Mouse (Mus musculus) cerebellum, adult (tissue): Measurements from ENCODE around the gene Hist1h4d.
"Not testable (repeated sequence)": the region's sequence is repeated elsewhere in the genome, so short reads cannot be mapped to it uniquely, and the experiment has no call there.

ENCODE experiments used
- ATAC-seq: cut with Nextera tagmentation; 2 replicates; pipeline ENCODE4 v1.9.2; 2017; ENCODE audit warnings: mild to moderate bottlenecking, moderate library complexity, mixed read lengths; ENCODE audit not compliant: insufficient number of reproducible peaks, low FRiP score, low TSS enrichment

Hist1h4d gene

DNA sequence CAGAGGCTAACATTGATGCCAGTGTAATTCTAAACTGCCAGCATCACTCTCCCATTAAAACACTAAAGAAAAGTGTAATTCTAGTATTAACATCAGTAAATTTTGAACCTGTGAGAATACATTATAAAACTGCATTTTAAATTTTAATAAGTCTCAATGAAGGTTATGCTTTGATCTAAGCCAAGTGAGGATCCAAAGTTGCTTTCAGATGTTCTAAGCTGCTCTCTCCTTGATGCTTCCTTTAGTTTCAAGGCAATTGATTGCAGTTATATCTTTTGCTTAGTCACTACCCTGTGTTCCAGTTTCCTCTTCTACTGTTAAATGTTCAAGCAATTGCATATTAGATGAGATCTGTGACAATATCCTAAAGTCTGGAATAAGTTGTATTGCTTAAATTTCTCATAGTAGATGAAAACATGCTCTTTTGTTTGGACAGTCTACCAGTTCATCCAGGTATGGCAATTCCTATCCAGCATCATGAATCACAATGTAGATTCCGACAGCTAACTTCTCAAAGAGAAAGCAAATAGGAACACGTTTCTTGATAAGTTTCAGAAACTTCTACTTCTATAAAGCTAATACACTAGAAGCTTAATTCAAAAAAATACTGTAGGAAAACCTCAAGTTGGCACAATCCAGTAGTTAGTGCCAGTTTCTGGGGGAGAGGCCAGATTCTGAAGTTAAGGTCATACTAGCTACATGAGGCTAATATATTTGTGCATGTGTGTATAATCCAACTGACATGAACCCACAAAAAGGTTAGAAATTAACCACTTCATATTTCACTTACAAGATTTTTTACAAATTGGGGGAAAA is 9.0 kb upstream of the Hist1h4d start:
- no peak for ATAC-seq

DNA sequence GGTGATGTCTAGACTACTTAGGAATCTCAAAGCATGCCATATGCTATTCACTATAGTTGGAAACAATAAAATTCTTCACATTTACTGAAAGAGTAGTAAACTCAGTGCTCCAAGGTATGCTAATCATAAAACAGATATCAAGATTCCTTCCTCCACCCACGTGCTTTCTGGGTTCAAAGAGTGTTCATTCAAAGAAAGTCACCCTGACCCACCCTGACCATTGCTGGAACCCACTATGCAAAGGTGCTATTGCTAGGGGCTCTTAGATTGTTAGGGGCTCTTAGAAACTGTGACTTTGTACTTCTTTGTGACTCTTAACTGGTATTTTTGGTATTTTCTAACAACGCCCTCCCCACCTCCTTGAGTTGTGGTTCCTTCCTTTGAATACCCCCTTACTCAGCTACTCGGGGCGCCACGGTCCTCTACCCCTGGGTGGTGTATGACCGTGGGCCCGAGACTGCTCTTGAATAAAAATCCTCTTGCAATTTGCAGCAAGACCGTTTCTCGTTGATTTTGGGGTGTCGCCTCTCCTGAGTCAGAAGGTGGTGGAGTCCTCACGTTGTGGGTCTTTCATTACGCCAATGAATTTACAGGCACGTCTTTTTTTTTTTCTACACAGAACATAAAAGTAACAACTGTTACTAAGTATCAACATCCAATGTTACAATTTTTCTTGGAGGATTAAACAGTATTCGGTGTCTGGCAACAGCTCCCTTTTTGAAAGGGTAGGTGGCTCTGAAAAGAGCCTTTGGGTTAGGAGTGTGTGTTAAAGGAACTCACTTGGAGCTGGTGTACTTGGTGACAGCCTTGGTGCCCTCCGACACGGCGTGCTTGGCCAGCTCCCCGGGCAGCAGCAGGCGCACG is 8.1 kb upstream of the Hist1h4d start:
- not testable (repeated sequence) for ATAC-seq

DNA sequence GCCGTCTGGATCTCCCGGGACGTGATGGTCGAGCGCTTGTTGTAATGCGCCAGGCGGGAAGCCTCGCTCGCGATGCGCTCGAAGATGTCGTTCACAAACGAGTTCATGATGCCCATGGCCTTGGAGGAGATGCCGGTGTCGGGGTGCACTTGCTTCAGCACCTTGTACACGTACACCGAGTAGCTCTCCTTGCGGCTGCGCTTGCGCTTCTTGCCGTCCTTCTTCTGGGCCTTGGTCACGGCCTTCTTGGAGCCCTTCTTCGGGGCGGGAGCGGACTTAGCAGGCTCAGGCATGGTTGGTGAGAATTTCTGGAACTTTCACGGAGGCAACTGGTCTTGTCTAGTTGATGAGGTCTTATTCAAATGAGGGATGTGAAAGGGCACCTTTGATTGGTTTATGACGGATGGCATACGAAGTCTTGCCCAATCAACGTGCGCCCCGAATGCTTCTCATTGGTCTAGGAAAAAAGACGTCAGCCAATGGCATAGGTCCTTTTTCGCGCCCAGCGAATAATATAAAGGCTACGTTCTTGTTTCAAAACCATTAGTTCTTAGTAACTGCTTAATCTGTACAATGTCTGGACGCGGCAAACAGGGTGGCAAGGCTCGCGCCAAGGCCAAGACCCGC is 7.4 kb upstream of the Hist1h4d start, which contains the start of the genes Hist1h2bf and Hist1h2ad:
Gene Hist1h2bf (minus strand): TSS at position 299 of the 627 bp plus-strand sequence.
Gene Hist1h2ad (plus strand): TSS at position 484 of the 627 bp plus-strand sequence.
- peak; percentile 90 for ATAC-seq

DNA sequence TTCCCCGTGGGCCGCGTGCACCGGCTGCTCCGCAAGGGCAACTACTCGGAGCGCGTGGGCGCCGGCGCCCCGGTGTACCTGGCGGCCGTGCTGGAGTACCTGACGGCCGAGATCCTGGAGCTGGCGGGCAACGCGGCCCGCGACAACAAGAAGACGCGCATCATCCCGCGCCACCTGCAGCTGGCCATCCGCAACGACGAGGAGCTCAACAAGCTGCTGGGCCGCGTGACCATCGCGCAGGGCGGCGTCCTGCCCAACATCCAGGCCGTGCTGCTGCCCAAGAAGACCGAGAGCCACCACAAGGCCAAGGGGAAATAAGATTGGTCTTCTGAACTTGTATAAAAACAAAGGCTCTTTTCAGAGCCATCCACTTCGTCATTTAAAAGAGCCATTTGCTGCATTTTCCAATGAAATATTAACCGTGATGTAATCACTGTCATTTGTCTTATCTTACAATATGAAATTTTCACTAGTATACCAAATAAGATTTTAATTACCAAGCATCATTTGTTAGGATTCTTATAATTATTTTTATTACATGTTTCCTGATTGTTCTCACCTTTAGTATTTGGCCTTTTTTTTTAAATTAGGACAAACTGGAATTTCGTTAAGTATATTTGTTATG is 6.7 kb upstream of the Hist1h4d start:
- ATAC-seq, result not testable (repeated sequence)

DNA sequence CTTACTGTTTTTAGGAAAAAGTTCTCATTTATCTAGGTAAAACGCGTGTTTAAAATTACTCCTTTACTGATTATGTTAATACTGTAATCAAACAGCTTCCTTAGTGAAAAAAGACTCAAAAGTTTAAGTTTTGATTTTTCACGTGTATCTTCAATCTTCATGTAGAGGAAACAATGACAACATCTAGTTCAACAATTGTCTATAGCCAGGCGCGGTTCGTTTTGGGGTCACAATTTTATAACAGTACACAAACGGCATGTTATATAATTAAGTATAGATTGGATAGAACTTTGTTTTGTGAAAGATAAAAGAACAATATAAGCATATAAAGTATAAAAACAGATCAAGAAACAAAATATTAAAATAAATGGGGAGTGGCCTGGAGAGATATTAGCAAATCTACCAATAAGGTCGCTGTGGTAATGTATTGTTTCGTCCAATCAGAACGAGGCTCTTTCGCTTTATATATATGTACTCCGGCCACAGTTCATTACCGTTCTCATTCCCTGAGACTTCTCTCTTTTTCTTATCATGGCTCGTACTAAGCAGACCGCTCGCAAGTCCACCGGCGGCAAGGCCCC is 6.0 kb upstream of the Hist1h4d start, which contains the start of gene Hist1h3d:
Gene Hist1h3d (plus strand): TSS at position 493 of the 581 bp plus-strand sequence.
- no peak for ATAC-seq

DNA sequence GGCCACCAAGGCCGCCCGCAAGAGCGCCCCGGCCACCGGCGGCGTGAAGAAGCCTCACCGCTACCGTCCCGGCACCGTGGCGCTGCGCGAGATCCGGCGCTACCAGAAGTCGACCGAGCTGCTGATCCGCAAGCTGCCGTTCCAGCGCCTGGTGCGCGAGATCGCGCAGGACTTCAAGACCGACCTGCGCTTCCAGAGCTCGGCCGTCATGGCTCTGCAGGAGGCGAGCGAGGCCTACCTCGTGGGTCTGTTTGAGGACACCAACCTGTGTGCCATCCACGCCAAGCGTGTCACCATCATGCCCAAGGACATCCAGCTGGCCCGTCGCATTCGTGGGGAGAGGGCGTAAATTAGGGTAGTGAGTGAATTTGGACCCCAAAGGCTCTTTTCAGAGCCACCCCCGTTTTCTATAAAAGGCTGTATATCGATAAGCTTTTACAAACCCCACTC is 5.5 kb upstream of the Hist1h4d start:
- ATAC-seq, result not testable (repeated sequence)

DNA sequence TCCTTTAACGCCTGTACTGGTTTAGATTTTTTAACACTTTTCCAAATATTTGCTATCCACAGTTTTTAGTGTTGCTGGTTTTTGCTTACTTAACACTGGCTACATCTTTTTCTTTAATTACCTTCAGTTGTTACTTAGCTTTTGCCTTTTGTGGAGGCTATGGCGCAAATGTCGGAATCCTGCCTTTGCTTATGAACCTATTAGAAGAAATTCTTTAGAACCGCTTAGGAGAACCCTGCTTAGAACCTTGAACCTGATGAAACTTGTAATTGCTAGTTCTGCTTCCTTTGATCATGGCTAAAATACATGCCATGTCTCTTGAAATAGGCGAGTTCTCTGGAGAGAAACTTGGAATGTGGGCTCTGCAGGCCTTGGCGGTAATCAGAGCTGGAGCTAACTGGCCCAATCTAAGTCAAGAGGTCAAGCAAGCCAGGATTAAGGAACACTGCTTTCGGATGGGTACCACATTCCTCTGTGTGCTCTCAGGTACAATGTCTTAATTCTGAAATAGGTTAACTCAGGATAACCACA is 5.0 kb upstream of the Hist1h4d start:
- ATAC-seq, result no peak

DNA sequence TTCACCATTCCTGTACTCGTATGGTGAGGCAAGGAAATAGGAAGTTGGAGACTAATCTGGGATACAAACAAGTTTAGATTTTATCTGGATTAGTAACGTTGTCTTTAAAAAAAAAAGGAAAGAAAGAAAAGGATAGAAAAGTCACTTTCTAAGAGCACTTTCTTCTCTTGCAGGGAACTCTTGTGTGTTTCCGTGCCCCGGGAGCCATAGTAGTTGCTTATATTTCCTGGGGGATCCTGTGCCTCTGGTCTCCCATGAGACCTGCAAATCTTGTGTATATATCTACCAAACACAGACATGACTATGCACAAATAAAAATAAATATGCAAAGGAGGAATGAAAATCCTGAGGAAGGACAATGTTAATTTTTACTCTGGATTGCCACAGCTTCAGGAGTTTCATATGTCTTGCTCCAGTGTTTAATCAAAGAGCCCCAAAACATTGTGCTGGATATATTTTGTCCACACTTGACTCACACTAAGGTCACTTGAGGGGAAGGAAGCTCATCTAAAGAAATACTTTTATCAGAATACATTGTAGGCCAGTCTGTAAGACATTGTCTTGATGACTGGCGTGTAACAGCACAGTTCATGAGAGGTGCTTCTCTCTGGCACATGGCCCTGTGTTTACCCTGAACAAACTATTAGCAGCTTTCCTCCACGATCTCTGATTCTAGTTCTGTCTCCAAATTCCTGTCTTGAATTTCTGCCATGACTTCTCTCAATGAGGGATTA is 4.3 kb upstream of the Hist1h4d start:
- no peak for ATAC-seq

DNA sequence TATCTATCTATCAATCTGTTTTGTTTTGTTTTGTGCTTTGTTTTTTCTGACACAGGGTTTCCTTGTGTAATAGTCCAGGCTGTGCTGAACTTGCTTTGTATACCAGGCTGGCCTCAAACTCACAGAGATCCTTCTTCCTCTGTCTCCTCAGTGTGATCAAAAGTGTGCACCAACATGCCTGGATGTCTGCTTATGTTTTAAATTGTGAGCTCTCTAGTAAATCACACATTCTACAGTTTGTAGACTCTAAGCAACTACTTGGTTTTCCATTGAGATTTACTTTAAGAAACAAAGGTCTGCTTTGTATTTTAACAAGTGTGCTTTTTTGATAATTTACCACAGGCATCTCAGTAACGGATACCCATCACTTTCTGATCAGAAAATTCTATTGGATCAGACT is 3.6 kb upstream of the Hist1h4d start:
- no peak for ATAC-seq

DNA sequence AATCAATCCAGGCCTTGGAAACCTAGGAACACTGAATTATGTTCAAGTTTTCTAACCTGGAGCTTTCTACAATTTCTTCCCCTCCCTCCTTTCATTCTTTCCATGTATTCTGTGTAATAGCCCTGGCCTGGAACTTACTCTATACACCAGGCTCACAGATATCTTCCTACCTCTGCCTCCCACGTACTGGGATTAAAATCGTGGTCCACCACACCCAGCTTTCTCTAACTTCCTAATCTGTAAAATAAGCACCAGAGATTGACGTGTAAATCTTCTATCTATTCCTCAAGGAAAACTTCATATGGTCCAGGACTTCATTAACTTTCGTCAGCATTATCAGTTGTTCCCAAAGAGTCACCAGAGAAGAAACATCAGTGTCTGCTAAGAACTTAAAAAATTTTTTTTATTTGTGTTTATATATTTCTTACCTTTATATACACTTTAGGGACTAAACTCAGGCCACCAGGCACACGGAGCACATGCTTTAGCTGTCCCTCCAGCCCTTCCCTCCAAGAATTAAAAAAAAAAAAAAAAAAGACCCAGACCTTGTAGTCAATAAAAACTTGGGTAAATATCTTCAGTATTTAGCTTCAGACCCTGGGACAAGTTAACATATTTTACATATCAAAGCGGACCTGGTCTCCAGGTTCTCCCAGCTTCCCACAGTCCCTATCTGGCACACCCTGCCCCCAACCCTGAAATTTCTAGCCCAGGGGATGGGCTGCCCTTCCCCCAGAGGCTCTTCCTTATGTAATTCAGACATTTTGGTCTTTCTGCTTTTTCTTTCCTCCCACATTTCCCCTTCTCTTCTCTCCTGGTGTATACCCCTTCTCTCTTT is 1.0 kb downstream of the Hist1h4d start:
- no peak for ATAC-seq

DNA sequence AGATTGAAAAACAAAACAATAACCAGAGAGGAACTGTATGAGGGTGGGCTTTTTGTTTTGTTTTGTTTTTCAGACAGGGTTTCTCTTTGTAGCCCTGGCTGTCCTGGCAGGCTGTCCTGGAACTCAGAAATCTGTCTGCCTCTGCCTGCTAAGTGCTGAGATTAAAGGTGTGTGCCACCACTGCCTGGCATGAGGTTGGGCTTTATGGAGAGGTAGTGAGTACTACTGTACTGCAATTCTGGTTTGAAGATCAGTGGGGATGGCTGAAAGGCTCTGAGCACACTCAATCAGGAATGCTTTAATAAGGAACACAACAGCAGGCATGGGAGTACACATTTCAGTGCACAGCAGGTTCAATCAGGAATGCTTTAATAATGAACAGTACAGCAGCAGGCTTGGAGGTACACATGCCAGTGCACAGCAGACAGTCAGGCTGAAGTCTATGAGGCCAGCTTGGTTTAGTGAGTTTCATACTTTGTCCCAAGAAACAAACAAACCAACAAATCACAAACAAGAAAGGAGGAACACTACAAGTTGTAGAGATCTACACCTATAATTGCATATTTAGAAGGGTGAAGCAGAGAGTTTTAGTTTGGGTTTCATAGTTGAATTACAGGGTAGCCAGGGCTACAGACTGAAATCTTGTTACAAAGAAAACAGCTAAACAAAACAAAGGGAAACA is 2.1 kb downstream of the Hist1h4d start:
- ATAC-seq, result no peak

DNA sequence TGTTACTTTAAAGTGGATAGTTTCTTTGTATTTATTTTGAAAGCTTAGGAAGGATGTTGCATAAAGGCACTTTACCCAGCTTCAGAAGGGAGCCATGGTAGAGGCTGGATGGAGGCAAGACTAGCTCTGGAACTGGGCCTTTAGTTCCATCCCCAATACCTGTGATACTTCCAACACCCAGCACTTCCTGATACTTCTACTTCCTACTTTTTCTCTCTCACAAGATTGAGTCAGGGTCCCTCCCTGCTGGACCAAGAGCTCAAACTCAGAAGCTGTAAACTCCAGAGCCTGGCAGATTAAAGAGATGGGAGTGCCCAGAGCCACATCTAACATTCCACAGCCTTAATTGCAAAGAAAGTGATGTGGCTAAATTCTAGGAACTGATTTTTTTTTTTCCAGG is 2.9 kb downstream of the Hist1h4d start:
- no peak for ATAC-seq

DNA sequence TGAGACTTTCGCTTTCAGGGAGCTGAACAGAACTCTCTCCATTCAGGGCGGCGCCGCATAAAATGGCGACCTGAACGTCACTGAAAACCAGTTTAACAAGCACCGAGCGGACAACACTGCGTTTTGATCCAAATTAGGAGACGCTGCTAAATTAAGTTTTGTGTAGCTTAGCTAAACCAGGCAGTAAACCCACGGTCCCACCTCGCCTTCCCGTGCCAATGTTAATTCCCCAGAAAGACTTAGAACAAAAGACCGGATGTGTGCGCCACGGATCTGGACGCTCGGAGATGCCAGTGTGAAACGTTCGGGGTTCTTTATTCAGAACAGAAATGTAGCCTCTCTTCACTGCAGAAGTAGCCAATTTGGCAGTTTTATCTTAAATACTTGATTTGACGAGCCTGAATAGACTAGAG is 3.6 kb downstream of the Hist1h4d start:
- ATAC-seq, result no peak

DNA sequence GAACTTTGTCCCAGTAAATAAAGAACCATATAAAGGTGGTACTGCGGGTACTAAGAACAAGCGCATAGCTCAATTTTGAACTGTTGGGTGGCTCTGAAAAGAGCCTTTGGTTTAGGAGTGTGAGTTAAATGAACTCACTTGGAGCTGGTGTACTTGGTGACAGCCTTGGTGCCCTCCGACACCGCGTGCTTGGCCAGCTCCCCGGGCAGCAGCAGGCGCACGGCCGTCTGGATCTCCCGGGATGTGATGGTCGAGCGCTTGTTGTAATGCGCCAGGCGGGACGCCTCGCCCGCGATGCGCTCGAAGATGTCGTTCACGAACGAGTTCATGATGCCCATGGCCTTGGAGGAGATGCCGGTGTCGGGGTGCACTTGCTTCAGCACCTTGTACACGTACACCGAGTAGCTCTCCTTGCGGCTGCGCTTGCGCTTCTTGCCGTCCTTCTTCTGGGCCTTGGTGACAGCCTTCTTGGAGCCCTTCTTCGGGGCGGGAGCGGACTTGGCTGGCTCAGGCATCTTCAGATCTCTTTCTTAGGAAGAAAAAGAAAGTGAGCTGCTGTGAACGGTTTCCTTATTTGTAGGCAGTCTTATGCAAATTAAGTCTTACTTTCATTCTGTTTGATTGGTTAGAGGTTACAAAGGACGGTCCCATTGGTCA is 4.2 kb downstream of the Hist1h4d start:
- ATAC-seq, result peak; percentile 91

DNA sequence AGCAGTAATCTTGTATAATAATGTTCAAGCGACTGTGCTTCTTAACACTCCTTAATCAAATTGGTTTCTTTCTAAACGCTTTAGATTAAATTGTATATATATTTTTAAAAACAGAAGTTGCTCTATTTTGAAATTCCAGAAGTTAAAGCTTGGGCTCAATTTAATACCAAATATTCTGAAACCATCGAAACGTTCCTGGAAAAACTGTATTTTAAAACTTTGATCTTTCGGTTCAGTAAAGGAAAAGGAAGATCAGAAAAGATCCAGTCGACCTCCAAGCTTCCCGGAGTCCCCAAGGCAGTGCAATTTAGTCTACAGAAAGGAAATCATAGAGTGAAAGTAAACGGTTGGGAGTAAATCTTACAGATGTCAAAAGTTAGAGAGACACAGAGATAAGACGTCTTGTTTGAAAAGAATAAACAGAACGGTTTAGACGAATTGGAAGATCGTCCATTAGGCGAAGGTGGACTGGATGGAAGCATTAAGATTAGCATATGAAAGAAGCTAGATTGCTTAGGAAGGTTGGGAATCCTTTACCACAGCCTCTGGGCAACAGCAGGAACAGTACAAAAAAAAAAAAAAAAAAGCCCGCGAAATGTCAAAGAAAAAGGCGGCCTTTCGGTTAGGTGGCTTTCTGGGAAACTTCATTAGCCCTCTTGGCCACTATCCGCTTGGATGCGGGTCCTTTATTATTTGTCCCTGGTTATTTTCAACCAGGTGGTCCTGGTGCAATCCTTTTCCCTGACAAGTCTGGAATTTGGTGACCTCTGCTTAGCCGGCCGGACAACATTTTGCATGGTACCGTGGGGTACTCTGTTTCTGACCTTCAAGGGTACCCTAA is 4.9 kb downstream of the Hist1h4d start:
- no peak for ATAC-seq

DNA sequence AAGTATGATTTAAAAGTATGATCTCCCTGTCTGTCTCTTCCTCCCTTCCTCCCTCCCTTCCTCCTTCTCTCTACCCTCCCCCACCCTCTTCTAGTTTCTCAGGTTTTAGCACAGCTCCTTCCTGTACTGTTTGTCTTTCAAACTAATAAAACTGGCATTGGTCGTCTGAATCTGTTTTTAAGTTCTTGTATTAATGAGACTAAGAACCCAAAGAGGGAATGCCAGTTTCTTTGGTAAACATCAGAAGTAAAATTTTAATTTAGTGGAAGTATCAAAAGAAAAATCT is 5.5 kb downstream of the Hist1h4d start:
- ATAC-seq, result no peak
